Mouse (Mus musculus) cerebellum, adult 2 months (tissue): ENCODE results near the gene Nipsnap2.

ENCODE experiments used
- CTCF ChIP-seq: fragments of 200-500 bp; IDR thresholded peaks from 2 replicates; pipeline ENCODE4 v1.5.1; 2011; ENCODE audit warnings: low read depth, mild to moderate bottlenecking, control low read depth, low read length, moderate library complexity, borderline replicate concordance; ENCODE audit not compliant: insufficient read depth
- POLR2A ChIP-seq: fragments of 200-500 bp; IDR thresholded peaks from 2 replicates; pipeline ENCODE4 v1.6.1; 2011; ENCODE audit warnings: low read length, control low read depth, borderline replicate concordance; ENCODE audit not compliant: insufficient read depth

- TF ChIP-seq CTCF, result no peak
- TF ChIP-seq POLR2A, result no peak
These were observed 37.2 kb upstream of the Nipsnap2 start for GRCm38 (mm10) chr5:129687621-129688020.
